Mouse (Mus musculus): ENCODE results near the gene Gm29776. TPM values are rescaled to one million over a fixed set of nuclear protein-coding genes. Genes with fewer than 3 reads are reported as not detected.

Gene Gm29776
- polyA plus RNA-seq, 1 experiment: not detected

DNA sequence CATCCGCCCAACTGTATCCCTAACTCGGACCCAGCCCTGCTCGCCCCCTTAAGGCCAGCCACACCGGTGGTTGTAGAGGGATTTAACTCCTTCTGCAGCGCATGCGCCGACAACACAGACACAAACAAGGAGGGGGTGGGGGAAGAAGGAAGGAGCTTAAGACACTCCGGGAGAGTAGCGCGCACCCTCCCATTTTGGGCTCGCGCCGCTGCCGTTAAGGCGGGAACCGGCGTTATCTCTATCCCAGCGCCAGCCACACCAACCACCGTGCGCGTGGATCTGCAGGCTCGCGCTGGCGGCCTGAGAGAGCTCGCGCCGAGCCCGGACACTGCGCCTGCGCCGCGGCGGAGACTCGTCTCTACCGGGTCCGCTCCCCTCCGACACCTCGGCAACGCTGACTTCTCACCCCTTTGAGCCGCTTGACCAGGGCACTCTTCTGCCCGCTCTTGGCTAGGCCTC is 12.5 kb downstream of the Gm29776 start, which contains the start of gene 1700123O20Rik:
TSS of gene 1700123O20Rik (plus strand) at position 154 of the 459 bp plus-strand sequence.
- peak; percentile 25; the same call in 1 of the 2 replicates for TF ChIP-seq CTCF (IDR thresholded peaks at IDR 0.05; ENCODE audit: control insufficient read depth, insufficient read depth, low read length)
- TF ChIP-seq POLR2A (IDR thresholded peaks at IDR 0.05; ENCODE audit: borderline replicate concordance, control insufficient read depth, low read depth, low read length): no peak; the same call in 1 of the 2 replicates
- under 1% methylated on average over 41 of the region's 41 CpGs for WGBS
- peak within 1 kb of the TSS; percentile 97 for H3K27ac ChIP-seq (ENCODE audit: control insufficient read depth, insufficient read depth, low read depth, low read length, poor library complexity)
- H3K4me1 ChIP-seq (ENCODE audit: control insufficient read depth, insufficient read depth, low read length): no peaks in the 10 kb centered on the region
- peak within 1 kb of the TSS; percentile 86 for H3K4me3 ChIP-seq (replicated peaks; ENCODE audit: control insufficient read depth, low read depth, low read length)

GRCm38 (mm10) chr14:54685471-54685870 is 13.2 kb downstream of the Gm29776 start:
- Histone ChIP-seq H3K27ac (ENCODE audit: control insufficient read depth, insufficient read depth, low read depth, low read length, poor library complexity) (peak overlapping the region; percentile 97; the same call in 1 of the 2 replicates), H3K4me3 (replicated peaks; ENCODE audit: control insufficient read depth, low read depth, low read length) (peak overlapping the region; percentile 86), H3K4me1 (ENCODE audit: control insufficient read depth, insufficient read depth, low read length) (no peaks in the 10 kb centered on the region)
- WGBS: under 1% methylated on average over 8 of the region's 8 CpGs
- TF ChIP-seq POLR2A (IDR thresholded peaks at IDR 0.05; ENCODE audit: borderline replicate concordance, control insufficient read depth, low read depth, low read length): no peak
- TF ChIP-seq CTCF (IDR thresholded peaks at IDR 0.05; ENCODE audit: control insufficient read depth, insufficient read depth, low read length): no peak

- H3K27ac ChIP-seq (ENCODE audit: control insufficient read depth, insufficient read depth, low read depth, low read length, poor library complexity): no peak overlapping the region
- WGBS: 80% methylated on average over 3 of the region's 3 CpGs
- TF ChIP-seq POLR2A (IDR thresholded peaks at IDR 0.05; ENCODE audit: borderline replicate concordance, control insufficient read depth, low read depth, low read length) (no peak), CTCF (IDR thresholded peaks at IDR 0.05; ENCODE audit: control insufficient read depth, insufficient read depth, low read length) (no peak)
- H3K4me3 ChIP-seq (replicated peaks; ENCODE audit: control insufficient read depth, low read depth, low read length): no peak overlapping the region
- no peaks in the 10 kb centered on the region for H3K4me1 ChIP-seq (ENCODE audit: control insufficient read depth, insufficient read depth, low read length)
Observed at GRCm38 (mm10) chr14:54682396-54682795, 16.2 kb downstream of the Gm29776 start.

DNA sequence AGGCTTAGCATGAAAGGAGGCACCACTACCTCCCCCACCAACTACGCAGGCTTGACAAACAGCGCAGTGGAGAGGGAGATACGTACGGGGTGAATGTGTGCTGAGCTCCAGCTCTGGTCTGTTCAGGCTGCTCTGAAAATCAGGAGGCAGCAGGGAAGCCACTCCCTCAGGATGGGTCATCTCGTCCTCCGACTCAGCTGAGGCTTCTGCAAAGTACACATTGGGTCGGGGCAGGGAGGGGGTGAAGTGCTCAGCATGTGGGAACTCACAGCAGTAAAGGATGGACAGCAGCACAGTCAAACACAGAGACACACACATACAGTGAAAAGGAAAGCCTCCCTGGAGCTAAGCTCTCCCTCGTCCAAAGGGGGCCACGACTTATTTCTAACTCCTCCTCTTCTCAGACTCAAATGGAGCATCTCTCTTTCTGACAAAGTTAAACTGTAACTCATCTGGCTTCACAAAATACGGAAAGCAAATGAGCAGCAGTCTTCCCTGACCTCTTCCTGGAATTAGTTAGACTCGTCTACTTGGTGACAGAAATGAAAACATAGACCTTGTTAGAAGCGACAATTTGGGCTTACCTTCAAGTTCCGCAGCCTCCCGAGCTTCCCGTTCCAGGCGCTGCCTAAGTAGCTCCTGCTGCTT is 19.9 kb downstream of the Gm29776 start:
- H3K4me3 ChIP-seq (replicated peaks; ENCODE audit: control insufficient read depth, low read depth, low read length): no peak overlapping the region
- H3K4me1 ChIP-seq (ENCODE audit: control insufficient read depth, insufficient read depth, low read length): no peaks in the 10 kb centered on the region
- 92% methylated on average over 16 of the region's 16 CpGs for WGBS
- TF ChIP-seq CTCF (IDR thresholded peaks at IDR 0.05; ENCODE audit: control insufficient read depth, insufficient read depth, low read length) (no peak), POLR2A (IDR thresholded peaks at IDR 0.05; ENCODE audit: borderline replicate concordance, control insufficient read depth, low read depth, low read length) (no peak)
- no peak overlapping the region for H3K27ac ChIP-seq (ENCODE audit: control insufficient read depth, insufficient read depth, low read depth, low read length, poor library complexity)

DNA sequence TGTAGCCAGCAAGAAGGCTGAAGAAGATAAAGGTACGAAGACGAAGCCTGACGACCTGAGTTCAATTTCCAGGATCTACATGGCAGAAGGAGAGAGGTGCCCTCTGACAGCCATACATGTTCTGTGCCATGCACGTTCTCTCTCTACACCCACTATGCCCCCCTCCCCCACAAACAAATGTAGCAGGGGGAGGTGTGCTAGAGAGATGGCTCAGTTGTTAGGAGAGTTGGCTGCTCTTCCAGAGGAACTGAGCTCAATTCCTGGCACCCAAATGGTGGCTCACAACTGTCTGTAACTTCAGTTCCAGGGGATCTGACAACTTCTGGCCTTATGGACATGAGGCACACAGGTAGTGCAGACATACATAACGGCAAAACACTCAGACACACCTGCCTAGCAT is 22.3 kb downstream of the Gm29776 start:
- 83% methylated on average over 5 of the region's 5 CpGs for WGBS

GRCm38 (mm10) chr14:54674317-54674716 is 24.3 kb downstream of the Gm29776 start:
- Histone ChIP-seq H3K4me3 (replicated peaks; ENCODE audit: control insufficient read depth, low read depth, low read length) (no peak overlapping the region), H3K27ac (ENCODE audit: control insufficient read depth, insufficient read depth, low read depth, low read length, poor library complexity) (no peak overlapping the region), H3K4me1 (ENCODE audit: control insufficient read depth, insufficient read depth, low read length) (no peaks in the 10 kb centered on the region)
- WGBS: 30% methylated on average over 2 of the region's 2 CpGs
- TF ChIP-seq POLR2A (IDR thresholded peaks at IDR 0.05; ENCODE audit: borderline replicate concordance, control insufficient read depth, low read depth, low read length): no peak
- TF ChIP-seq CTCF (IDR thresholded peaks at IDR 0.05; ENCODE audit: control insufficient read depth, insufficient read depth, low read length): no peak

More for the DNA sequence above, 22.3 kb downstream of the Gm29776 start:
- Histone ChIP-seq H3K27ac (ENCODE audit: control insufficient read depth, insufficient read depth, low read depth, low read length, poor library complexity) (no peak overlapping the region), H3K4me3 (replicated peaks; ENCODE audit: control insufficient read depth, low read depth, low read length) (no peak overlapping the region), H3K4me1 (ENCODE audit: control insufficient read depth, insufficient read depth, low read length) (no peaks in the 10 kb centered on the region)
- no peak for TF ChIP-seq POLR2A (IDR thresholded peaks at IDR 0.05; ENCODE audit: borderline replicate concordance, control insufficient read depth, low read depth, low read length)
- TF ChIP-seq CTCF (IDR thresholded peaks at IDR 0.05; ENCODE audit: control insufficient read depth, insufficient read depth, low read length): no peak

DNA sequence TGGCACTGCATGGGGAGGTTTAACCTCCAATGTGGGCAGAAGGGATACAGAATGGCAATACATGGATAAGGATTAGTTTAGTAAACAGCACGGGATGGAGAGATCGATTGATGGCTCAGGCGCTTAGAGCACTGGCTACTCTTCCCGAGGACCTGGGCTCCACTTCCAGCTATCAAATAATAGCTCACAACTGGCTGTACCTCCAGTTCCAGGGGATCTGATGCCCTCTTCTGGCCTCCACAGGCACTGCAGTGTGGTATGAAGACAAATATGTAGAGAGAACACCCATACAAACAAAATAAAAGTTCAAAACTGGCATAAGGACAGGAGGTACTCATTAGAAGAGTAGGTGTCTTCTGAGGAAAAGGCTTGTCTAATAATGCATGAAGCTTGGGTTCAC is 29.3 kb downstream of the Gm29776 start:
- no peak overlapping the region for H3K4me3 ChIP-seq (replicated peaks; ENCODE audit: control insufficient read depth, low read depth, low read length)
- no peaks in the 10 kb centered on the region for H3K4me1 ChIP-seq (ENCODE audit: control insufficient read depth, insufficient read depth, low read length)
- 65% methylated on average over 4 of the region's 4 CpGs for WGBS
- TF ChIP-seq POLR2A (IDR thresholded peaks at IDR 0.05; ENCODE audit: borderline replicate concordance, control insufficient read depth, low read depth, low read length) (no peak), CTCF (IDR thresholded peaks at IDR 0.05; ENCODE audit: control insufficient read depth, insufficient read depth, low read length) (peak; percentile 68)
- H3K27ac ChIP-seq (ENCODE audit: control insufficient read depth, insufficient read depth, low read depth, low read length, poor library complexity): no peak overlapping the region

GRCm38 (mm10) chr14:54664477-54665222 is 34.0 kb downstream of the Gm29776 start:
- WGBS: 90% methylated on average over 10 of the region's 10 CpGs
- Histone ChIP-seq H3K27ac (ENCODE audit: control insufficient read depth, insufficient read depth, low read depth, low read length, poor library complexity) (no peak overlapping the region), H3K4me1 (ENCODE audit: control insufficient read depth, insufficient read depth, low read length) (no peaks in the 10 kb centered on the region), H3K4me3 (replicated peaks; ENCODE audit: control insufficient read depth, low read depth, low read length) (no peak overlapping the region)
- TF ChIP-seq POLR2A (IDR thresholded peaks at IDR 0.05; ENCODE audit: borderline replicate concordance, control insufficient read depth, low read depth, low read length) (no peak), CTCF (IDR thresholded peaks at IDR 0.05; ENCODE audit: control insufficient read depth, insufficient read depth, low read length) (no peak)
